Mouse (Mus musculus) heart, postnatal 4 days (tissue): ENCODE data around the gene Rpsa. TPM values are rescaled to one million over a fixed set of nuclear protein-coding genes. Genes with fewer than 3 reads are reported as not detected.

Experiments used
- DNase-seq: peaks from one replicate; pipeline ENCODE4 v3.0.0; 2021
- total RNA-seq, 2 experiments: library from RNA; stranded (reverse); gene quantifications; 2 replicates each; pipeline ENCODE4 v1.2.3; 2021

Rpsa gene
- total RNA-seq, 2 experiments from 2014 or later = 837 to 845 TPM

- no peak for DNase-seq
Measured at GRCm38 (mm10) chr9:120174436-120175137, 47.1 kb downstream of the Rpsa start.

GRCm38 (mm10) chr9:120178813-120179212 is 51.3 kb downstream of the Rpsa start:
- DNase-seq = no peak

Other genes with a start within 250 kb of the Rpsa start
- gene Wdr48, start 232.8 kb upstream of the Rpsa start, total RNA-seq = 10 to 100 TPM; 30.9 to 32.5 TPM
- gene Gorasp1, start 190.1 kb upstream of the Rpsa start, total RNA-seq = 10 to 100 TPM; 15.2 to 16.0 TPM
- under 1 TPM in 1 of 2 experiments, not detected in 1; 0.07 TPM for gene Ttc21a, start 190.1 kb upstream of the Rpsa start, total RNA-seq
- 10 to 100 TPM; 17.4 to 17.7 TPM for gene Csrnp1, start 143.0 kb upstream of the Rpsa start, total RNA-seq
- gene Xirp1, start 104.1 kb upstream of the Rpsa start, total RNA-seq = 100 to 1,000 TPM; 162 to 169 TPM
- 1 to 10 TPM; 4.8 to 6.5 TPM for gene Cx3cr1, start 57.8 kb upstream of the Rpsa start, total RNA-seq
- not detected for gene Ccr8, start 35.6 kb upstream of the Rpsa start, total RNA-seq
- gene Slc25a38, start 17.3 kb upstream of the Rpsa start, total RNA-seq = 1 to 10 TPM; 8.3 to 8.8 TPM
- not detected for gene Mobp, start 22.0 kb downstream of the Rpsa start, total RNA-seq
- 1 to 10 TPM; 1.2 to 1.3 TPM for gene Myrip, start 173.8 kb downstream of the Rpsa start, total RNA-seq